Mouse (Mus musculus) intestine, postnatal 0 days (tissue): ENCODE data around the gene Chit1. TPM values are rescaled to one million over a fixed set of nuclear protein-coding genes. Genes with fewer than 3 reads are reported as not detected.

Experiments used
- ATAC-seq: fragments of 200-750 bp; cut with Nextera tagmentation; 2 replicates; pipeline ENCODE4 v1.8.0; 2017; ENCODE audit warnings: mild to moderate bottlenecking, moderate TSS enrichment, moderate library complexity
- H3K27ac ChIP-seq: fragments of 300-500 bp; sonication (generic); 2 replicates; pipeline ENCODE4 v1.5.1; 2014; ENCODE audit warnings: mild to moderate bottlenecking, low read depth, low read length, moderate library complexity
- H3K27me3 ChIP-seq: fragments of 300-500 bp; sonication (generic); replicated peaks from 2 replicates; pipeline ENCODE4 v1.6.1; 2014; ENCODE audit warnings: low read length, mixed read lengths; ENCODE audit not compliant: control insufficient read depth, insufficient read depth
- H3K36me3 ChIP-seq: fragments of 300-500 bp; sonication (generic); 2 replicates; pipeline ENCODE4 v1.6.1; 2014; ENCODE audit warnings: mild to moderate bottlenecking, moderate library complexity; ENCODE audit not compliant: control insufficient read depth, insufficient read depth
- H3K4me1 ChIP-seq: fragments of 300-500 bp; sonication (generic); replicated peaks from 2 replicates; pipeline ENCODE4 v1.6.1; 2014; ENCODE audit warnings: antibody characterized with exemption, low read length, mixed read lengths; ENCODE audit not compliant: control insufficient read depth, insufficient read depth
- H3K4me2 ChIP-seq: fragments of 300-500 bp; sonication (generic); replicated peaks from 2 replicates; pipeline ENCODE4 v1.6.1; 2014; ENCODE audit warnings: low read depth, mild to moderate bottlenecking, moderate library complexity
- H3K4me3 ChIP-seq: fragments of 300-500 bp; sonication (generic); 2 replicates; pipeline ENCODE4 v1.5.1; 2014; ENCODE audit warnings: low read depth, low read length
- H3K9ac ChIP-seq: fragments of 300-500 bp; sonication (generic); 2 replicates; pipeline ENCODE4 v1.6.1; 2014; ENCODE audit warnings: mild to moderate bottlenecking, low read depth, low read length
- H3K9me3 ChIP-seq: fragments of 300-500 bp; sonication (generic); 2 replicates; pipeline ENCODE4 v1.6.1; 2016; ENCODE audit warnings: mixed run types; ENCODE audit not compliant: control insufficient read depth
- CTCF ChIP-seq: sonication (generic); IDR thresholded peaks from 2 replicates; pipeline ENCODE4 v1.5.1; 2016; ENCODE audit warnings: low read depth, mild to moderate bottlenecking, control low read depth, antibody characterized with exemption, moderate library complexity
- WGBS: fragments of 180-500 bp; shearing (Covaris S2); extraction: QIAGEN DNeasy Blood & Tissue Kit; methylation state at CpG from one replicate; pipeline ENCODE4 v1.1.7; 2014; 5-methylcytosine and 5-hydroxymethylcytosine counted together
- polyA plus RNA-seq: library from polyadenylated mRNA; unstranded; fragments of >200 nt; fragmentation: Nextera tagmentation; extraction: Ambion mirVana; gene quantifications from 2 replicates; pipeline ENCODE4 v1.2.1, GENCODE M21; 2015

Gene Chit1
- polyA plus RNA-seq, 1 experiment from 2014 or later, result not detected

GRCm38 (mm10) chr1:134154121-134154520, 43.1 kb downstream of the Chit1 start:
- H3K4me3 ChIP-seq, result no peak overlapping the region
- H3K9me3 ChIP-seq, result no peaks in the 10 kb centered on the region
- H3K27ac ChIP-seq, result no peak overlapping the region
- WGBS, result 86% methylated on average over 3 of the region's 3 CpGs
- no peak overlapping the region for H3K4me2 ChIP-seq
- no peaks in the 10 kb centered on the region for H3K4me1 ChIP-seq
- no peaks in the 10 kb centered on the region for H3K27me3 ChIP-seq
- no peak overlapping the region for H3K9ac ChIP-seq
- ATAC-seq, result peak; percentile 15; the same call in 1 of the 2 replicates
- H3K36me3 ChIP-seq, result no peaks in the 10 kb centered on the region
- no peak for TF ChIP-seq CTCF

GRCm38 (mm10) chr1:134154655-134155054, 43.6 kb downstream of the Chit1 start:
- H3K9ac ChIP-seq, result no peak overlapping the region
- H3K4me3 ChIP-seq, result no peak overlapping the region
- no peak for ATAC-seq
- H3K36me3 ChIP-seq, result no peaks in the 10 kb centered on the region
- H3K27me3 ChIP-seq, result no peaks in the 10 kb centered on the region
- no peak overlapping the region for H3K4me2 ChIP-seq
- no peaks in the 10 kb centered on the region for H3K4me1 ChIP-seq
- H3K27ac ChIP-seq, result no peak overlapping the region
- TF ChIP-seq CTCF, result peak; percentile 62
- no peaks in the 10 kb centered on the region for H3K9me3 ChIP-seq
- 47% methylated on average over 3 of the region's 3 CpGs for WGBS

GRCm38 (mm10) chr1:134160404-134160803, 49.4 kb downstream of the Chit1 start:
- no peak overlapping the region for H3K9ac ChIP-seq
- no peaks in the 10 kb centered on the region for H3K9me3 ChIP-seq
- H3K4me1 ChIP-seq, result no peaks in the 10 kb centered on the region
- H3K4me3 ChIP-seq, result no peak overlapping the region
- no peaks in the 10 kb centered on the region for H3K27me3 ChIP-seq
- no peak for ATAC-seq
- WGBS, result 82% methylated on average over 3 of the region's 3 CpGs
- no peaks in the 10 kb centered on the region for H3K36me3 ChIP-seq
- no peak overlapping the region for H3K4me2 ChIP-seq
- no peak overlapping the region for H3K27ac ChIP-seq
- no peak for TF ChIP-seq CTCF

- Histone ChIP-seq H3K36me3 (no peaks in the 10 kb centered on the region), H3K4me1 (no peaks in the 10 kb centered on the region), H3K4me3 (no peak overlapping the region), H3K4me2 (no peak overlapping the region), H3K9me3 (no peaks in the 10 kb centered on the region), H3K9ac (no peak overlapping the region), H3K27ac (no peak overlapping the region), H3K27me3 (no peaks in the 10 kb centered on the region)
- WGBS, result 79% methylated on average over 6 of the region's 6 CpGs
- no peak for TF ChIP-seq CTCF
- ATAC-seq, result no peak
These were observed 50.4 kb downstream of the Chit1 start for GRCm38 (mm10) chr1:134161399-134161798.

GRCm38 (mm10) chr1:134162510-134163225, 51.6 kb downstream of the Chit1 start:
- ATAC-seq, result no peak
- Histone ChIP-seq H3K27ac (no peak overlapping the region), H3K36me3 (no peaks in the 10 kb centered on the region), H3K4me1 (no peaks in the 10 kb centered on the region), H3K9me3 (no peaks in the 10 kb centered on the region), H3K27me3 (no peaks in the 10 kb centered on the region), H3K4me2 (no peak overlapping the region), H3K9ac (no peak overlapping the region), H3K4me3 (no peak overlapping the region)
- 0 out of 2 replicates have a peak, but pooled peaks have one; percentile 12 for TF ChIP-seq CTCF
- 84% methylated on average over 6 of the region's 6 CpGs for WGBS

- H3K4me1 ChIP-seq, result no peaks in the 10 kb centered on the region
- H3K9ac ChIP-seq, result no peak overlapping the region
- no peaks in the 10 kb centered on the region for H3K36me3 ChIP-seq
- ATAC-seq, result 0 out of 2 replicates have a peak, but pooled peaks have one; percentile 43
- no peak overlapping the region for H3K27ac ChIP-seq
- WGBS, result 49% methylated on average over 7 of the region's 7 CpGs
- no peaks in the 10 kb centered on the region for H3K27me3 ChIP-seq
- no peaks in the 10 kb centered on the region for H3K9me3 ChIP-seq
- TF ChIP-seq CTCF, result no peak
- no peak overlapping the region for H3K4me3 ChIP-seq
- H3K4me2 ChIP-seq, result no peak overlapping the region
These were observed 52.4 kb downstream of the Chit1 start for GRCm38 (mm10) chr1:134163476-134163875.
